Mouse (Mus musculus) layer of hippocampus, adult 2 months (tissue): ENCODE measurements at regions not wholly inside any gene's neighbourhood (a gene's known extent, or its start where the extent isn't known, plus 50 kb on each side); places are given as distances from the start of the nearest gene placed in this dataset.

Experiments
- DNase-seq, 2 experiments: peaks; one replicate each; pipeline ENCODE4 v3.0.0; 2022; ENCODE audit warnings: low spot score in 2 of 2
- H3K27ac ChIP-seq: fragments of 200-600 bp; 2 replicates; pipeline ENCODE4 v1.8.1; 2022
- H3K4me3 ChIP-seq: fragments of 200-600 bp; 2 replicates; pipeline ENCODE4 v1.8.1; 2022; ENCODE audit warnings: mild to moderate bottlenecking
- CTCF ChIP-seq: fragments of 200-600 bp; conservative IDR thresholded peaks from 2 replicates; pipeline ENCODE4 v1.8.1; 2022; ENCODE audit warnings: antibody characterized with exemption, mild to moderate bottlenecking, moderate library complexity

DNA sequence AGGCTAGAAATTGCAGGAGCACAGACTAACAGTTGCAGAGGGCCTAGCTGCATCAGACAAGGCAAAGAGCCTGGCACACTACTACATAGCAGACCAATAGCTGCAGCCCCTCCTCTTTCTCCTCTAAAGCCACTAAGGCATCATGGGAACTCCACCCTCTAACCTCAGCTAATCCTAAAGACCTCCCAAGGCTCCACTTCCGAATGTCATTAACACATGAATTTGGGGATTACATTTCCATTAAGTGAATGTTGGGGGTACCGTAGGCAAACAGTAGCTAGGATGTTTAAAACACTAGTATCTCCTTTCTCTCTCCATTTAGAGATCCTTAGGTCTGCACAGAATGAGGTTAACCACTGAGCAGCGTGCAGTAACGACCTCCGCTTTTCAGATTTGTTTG is 173.1 kb downstream of the Sox4 start:
- TF ChIP-seq CTCF = no peak
- DNase-seq = no peak

DNA sequence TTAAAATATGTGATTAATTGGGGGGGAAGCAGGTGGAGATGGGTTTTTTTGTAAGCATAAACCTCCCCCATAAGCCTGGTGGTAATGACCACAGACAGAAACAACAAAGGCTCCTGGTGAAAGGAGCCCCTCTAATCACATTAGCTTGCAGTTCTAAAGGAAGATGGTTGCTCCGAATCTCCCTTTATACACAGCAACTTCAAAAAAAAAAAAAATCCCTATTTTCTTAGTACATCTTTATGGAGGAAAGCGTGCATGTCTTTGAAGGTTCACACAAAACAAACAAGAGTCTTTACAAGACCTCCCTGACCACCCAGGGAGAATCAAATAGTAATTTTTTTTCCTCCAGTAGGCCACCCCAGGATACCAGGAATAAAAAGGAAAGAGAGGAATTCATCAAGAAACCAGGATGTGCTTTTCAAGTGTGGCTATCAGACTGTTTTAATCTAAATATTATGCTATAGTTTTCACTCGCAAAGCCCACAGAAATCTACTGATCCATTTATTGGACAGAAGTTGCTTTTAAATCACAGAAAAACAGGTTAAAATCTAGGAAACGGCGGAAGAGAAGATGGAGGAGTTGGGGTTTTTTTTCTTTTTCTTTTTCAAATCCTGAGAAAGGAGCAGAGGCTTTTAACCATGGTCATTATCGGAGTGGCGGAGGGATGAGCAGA is 178.2 kb downstream of the Sox4 start:
- H3K4me3 ChIP-seq = no peak overlapping the region
- TF ChIP-seq CTCF = no peak
- no peak overlapping the region for H3K27ac ChIP-seq
- DNase-seq = no peak

More for the DNA sequence above, 173.1 kb downstream of the Sox4 start:
- H3K27ac ChIP-seq = no peak overlapping the region
- H3K4me3 ChIP-seq = no peak overlapping the region

DNA sequence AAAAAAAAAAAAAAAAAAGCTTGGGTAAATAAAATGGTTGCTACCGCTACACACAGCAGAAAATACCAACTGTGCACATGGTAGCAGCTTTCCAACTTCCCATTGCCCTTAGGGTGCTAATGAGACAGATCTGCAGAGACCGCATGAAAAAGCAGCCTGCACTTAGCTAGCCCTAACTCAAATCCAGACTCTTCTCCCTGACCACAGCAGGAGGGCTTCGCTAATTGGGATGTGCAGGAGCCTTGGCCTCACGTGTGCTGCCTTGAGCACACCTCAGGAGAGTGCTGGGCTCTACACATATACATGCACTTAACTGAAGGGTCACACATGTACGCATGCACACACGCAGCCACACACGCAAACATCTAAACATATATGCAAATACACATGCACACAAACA is 178.9 kb downstream of the Sox4 start:
- no peak overlapping the region for H3K4me3 ChIP-seq
- no peak for TF ChIP-seq CTCF
- no peak for DNase-seq

DNA sequence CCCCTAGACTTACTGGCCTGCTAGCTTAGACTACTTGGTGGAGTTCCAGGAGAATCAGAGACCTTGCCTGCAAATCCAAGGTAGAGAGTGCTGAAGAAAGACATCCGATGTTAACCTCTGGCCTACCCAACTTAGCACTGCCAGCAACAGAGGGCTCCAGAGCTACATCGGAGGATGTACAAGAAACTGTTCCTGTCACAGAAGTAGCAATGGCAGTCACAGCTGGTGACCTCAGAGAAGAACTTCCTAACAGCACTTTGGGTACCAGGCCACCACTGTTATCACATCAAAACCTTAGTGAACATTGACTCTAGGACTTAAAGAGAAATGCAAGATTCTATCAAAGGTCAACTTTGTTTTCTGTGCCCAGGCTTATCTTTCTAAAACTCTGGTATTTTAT is 180.0 kb downstream of the Sox4 start:
- no peak overlapping the region for H3K4me3 ChIP-seq
- H3K27ac ChIP-seq = no peak overlapping the region
- no peak for TF ChIP-seq CTCF
- no peak for DNase-seq

More for the DNA sequence above, 178.9 kb downstream of the Sox4 start:
- H3K27ac ChIP-seq = no peak overlapping the region

DNA sequence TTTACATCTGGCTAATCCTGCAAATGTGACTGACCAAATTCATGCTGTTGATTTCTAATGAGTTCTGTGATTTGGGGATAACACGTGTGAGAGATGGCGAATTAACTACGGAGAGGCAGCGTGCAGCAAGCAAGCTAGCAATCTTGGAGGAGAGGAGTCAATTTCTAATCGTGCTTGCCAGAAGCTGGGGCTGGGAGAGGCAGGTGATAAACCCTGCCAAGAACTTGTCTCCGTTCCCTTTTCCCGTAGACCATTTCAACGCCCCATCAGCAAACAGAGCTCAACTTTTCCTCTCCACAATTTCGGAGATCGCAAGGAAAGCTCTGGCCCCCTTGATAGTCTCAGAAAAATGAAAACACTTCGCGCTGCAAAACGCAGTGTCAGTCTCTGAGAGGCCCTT is 183.0 kb downstream of the Sox4 start:
- no peak for TF ChIP-seq CTCF
- no peak for DNase-seq
- H3K27ac ChIP-seq = no peak overlapping the region
- no peak overlapping the region; the same call in 1 of the 2 replicates for H3K4me3 ChIP-seq

DNA sequence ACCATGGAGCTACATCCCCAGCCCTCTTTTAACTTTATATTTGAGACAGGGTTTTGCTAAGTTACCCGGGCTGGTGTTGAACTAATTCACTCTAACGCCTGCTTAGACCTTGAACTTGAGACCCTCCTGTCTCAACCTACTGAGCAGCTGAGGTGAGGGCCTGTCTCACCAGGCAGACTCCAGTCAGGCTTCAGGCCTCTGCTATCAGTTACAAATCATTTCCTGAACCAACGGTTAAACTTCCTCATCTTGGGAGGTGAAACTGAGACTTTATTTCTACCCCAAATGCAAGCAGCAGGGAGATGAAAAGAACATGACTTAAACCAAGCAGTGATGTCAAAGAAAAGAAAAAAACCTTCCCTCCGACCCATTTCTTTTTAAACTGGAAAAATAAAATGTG is 183.5 kb downstream of the Sox4 start:
- TF ChIP-seq CTCF = no peak
- no peak for DNase-seq
- Histone ChIP-seq H3K27ac (no peak overlapping the region), H3K4me3 (no peak overlapping the region)

DNA sequence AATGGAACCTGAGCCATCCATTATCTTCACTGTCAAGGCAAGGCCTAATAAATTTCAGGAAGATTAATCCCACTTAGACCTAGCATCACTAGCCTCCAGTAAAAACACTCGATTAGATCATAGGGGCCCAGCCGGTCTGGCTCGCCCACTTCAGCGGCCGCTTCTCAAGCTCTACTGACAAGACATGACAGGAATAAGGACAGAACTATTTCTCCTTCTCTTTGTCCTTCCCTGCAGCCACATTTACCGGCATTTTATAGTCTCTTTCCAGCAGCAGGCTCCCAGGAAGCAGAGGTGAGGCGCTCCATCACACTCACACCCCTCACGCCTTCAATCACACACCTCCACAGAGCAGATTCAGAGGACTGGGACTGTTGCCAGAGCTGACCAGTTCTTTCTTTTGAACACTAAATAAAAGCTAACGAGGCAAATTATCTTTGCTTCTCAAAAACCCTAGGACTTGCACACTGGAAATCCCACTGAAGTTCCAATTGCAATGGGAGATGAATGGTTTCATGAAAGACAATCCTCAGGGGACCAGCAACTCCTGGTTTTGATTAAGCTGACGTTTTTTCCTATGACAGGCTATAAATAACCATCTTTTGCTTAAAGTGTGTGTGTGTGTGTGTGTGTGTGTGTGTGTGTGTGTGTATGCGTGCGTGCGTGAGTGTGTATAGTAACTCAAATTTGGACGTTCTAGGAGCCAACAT is 184.6 kb downstream of the Sox4 start:
- no peak overlapping the region for H3K27ac ChIP-seq
- DNase-seq = no peak
- no peak overlapping the region for H3K4me3 ChIP-seq
- TF ChIP-seq CTCF = no peak

DNA sequence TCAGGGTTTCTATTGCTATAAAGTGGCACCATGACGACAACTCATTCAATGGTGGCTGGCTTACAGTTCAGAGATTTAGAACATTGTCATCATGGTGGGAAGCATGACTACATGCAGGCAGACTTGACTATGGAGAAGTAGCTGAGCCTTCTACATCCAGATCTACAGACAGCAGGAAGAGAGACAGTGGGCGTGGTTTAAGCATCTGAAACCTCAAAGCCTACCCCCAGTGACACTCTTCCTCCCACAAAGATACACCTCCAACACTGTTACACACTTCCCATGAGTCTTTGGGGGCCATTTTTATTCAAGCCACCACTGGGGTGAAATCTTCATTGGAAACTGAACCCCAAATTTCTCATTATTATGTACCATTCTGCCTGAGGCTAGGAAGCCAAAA is 191.0 kb downstream of the Sox4 start:
- H3K4me3 ChIP-seq = no peak overlapping the region
- no peak overlapping the region for H3K27ac ChIP-seq
- no peak for DNase-seq
- no peak for TF ChIP-seq CTCF

DNA sequence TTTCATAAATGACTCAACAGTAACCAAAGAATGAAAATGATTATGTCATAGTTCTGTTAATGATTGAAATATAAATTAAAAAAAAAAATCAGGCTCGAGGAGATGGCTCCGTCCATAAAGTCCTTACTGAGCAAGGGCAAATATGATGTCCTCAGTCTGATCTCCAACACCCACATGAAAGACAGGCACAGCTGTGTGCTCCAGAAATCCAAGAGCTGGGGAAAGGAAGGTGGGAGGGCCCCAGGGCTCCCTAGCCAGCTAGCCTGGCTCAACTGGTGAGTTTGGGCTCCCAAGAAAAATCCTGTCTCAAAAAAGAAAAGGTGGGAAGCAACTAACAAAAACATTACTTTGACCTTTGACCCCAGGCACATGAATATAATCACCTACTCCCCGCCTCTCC is 194.5 kb downstream of the Sox4 start:
- Histone ChIP-seq H3K27ac (no peak overlapping the region), H3K4me3 (no peak overlapping the region)
- no peak for TF ChIP-seq CTCF
- DNase-seq = no peak

DNA sequence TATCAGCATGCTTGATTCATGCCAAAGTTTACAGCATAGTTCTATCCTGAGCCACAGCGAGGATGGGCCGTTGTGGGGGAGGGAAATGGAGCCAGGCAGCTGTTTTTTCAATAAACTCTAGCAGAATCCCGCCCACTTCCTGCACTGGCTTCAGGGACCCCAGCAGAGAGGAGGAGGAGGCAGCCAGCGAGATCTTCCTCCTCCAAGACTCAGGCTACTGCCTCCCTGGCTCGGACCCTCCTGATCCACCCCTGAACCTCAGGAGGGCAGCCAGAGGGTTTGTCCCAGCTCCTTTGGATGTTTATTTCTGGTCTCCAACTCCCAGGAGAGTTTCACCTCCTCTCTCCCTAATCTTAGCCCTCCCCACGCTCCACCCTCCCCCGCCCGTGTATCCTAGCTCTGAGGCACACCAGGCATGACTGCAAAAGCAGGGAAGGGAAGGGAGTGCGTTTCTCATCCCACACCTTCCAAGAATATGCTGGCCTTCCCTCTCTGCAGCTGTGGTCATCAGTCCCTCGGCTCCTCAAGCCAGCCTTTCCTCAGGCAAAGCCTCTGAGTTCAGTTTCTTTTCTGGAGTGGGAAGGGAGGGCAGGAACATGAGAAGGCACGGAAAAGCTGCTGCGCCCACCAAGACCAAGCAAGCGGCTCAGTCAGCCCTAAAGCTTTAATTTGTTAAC is 195.5 kb downstream of the Sox4 start:
- DNase-seq = peak; percentile 16 to 18
- Histone ChIP-seq H3K27ac (peak overlapping the region; percentile 46; the same call in 1 of the 2 replicates), H3K4me3 (peak overlapping the region; percentile 50)

DNA sequence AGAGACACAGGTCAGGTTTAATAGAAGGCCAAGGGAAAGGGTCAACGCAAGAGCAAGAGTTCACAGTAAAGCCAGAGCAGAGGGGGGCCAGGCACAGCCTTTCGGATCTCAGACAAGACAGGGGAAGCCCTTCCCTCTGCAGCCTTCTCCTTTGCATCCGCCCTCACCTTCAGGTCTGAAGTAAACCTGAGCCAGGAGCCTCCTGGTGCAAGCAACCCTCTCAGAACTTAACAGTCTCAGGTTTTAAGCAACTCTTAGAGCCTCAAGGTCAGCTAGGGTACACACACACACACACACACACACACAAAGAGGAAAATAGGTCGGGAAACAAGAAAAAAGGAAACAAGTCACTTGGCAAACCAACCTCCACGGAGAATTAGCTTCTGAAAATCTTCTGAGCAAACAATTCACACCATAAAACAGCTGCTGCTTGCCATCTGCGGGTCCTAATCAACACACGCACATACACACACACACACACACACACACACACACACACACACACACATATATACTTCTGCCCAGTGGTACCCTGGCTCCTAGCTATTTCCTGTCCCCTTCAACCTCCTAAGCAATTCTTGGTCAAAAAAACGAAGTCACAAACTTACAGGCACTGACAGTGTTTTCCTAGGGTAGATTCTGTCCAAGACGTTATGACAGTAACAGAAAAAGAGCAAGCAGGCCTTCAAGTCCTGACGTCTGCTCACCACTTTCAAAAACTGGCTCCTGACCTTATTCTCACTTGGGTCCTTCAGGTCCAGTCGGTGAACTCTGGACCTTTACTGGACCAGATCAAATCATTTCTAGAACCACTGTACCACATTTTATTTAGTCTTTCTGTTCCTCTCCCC is 196.4 kb downstream of the Sox4 start:
- Histone ChIP-seq H3K27ac (peak overlapping the region; percentile 46; the same call in 1 of the 2 replicates), H3K4me3 (peak overlapping the region; percentile 50; the same call in 1 of the 2 replicates)
- TF ChIP-seq CTCF = no peak
- DNase-seq = no peak

More for the DNA sequence above, 195.5 kb downstream of the Sox4 start:
- no peak for TF ChIP-seq CTCF

DNA sequence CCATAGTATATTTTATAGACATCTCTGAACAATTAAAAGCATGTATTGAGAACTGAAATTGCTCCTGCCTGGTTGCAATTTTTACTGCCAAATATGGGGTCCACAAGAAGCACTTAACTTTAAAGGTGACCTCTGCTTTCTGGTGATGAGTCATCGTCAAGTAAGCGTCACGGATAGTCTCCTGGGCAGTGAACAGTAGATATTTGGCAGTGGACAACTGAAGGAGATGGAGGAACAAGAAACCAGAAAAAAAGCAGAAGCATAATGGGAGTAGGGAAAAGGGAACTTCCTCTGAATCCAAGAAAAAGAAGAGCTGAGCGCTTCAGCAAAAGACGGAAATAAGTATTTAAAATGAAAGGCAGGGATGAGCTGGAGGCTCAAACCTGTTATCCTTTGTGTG is 199.3 kb downstream of the Sox4 start:
- no peak for TF ChIP-seq CTCF
- no peak overlapping the region for H3K27ac ChIP-seq
- DNase-seq = no peak
- H3K4me3 ChIP-seq = no peak overlapping the region
